Mouse (Mus musculus) CD4-positive, CD25-positive, alpha-beta regulatory T cell, adult 4 months (primary cell): ENCODE results near the gene Metrn. TPM values are rescaled to one million over a fixed set of nuclear protein-coding genes. Genes with fewer than 3 reads are reported as not detected.
"Not testable (repeated sequence)": the region's sequence is repeated elsewhere in the genome, so short reads cannot be mapped to it uniquely, and the experiment has no call there.

Experiments
- ATAC-seq: one replicate; pipeline ENCODE4 v1.8.0; 2017
- polyA plus RNA-seq, 2 experiments: library from polyadenylated mRNA; unstranded; fragments of 100-300 nt; shearing (Covaris generic); gene quantifications; one replicate each; pipeline ENCODE4 v1.2.1; 2017

Metrn gene
- polyA plus RNA-seq, 2 experiments from 2014 or later: 3.6 to 7.0 TPM

- no peak for ATAC-seq
Measured at GRCm38 (mm10) chr17:25830806-25831431, 34.0 kb upstream of the Metrn start.

GRCm38 (mm10) chr17:25830200-25830753, 33.3 kb upstream of the Metrn start:
- no peak for ATAC-seq

GRCm38 (mm10) chr17:25829558-25830017, 32.7 kb upstream of the Metrn start:
- no peak for ATAC-seq

- ATAC-seq: peak; percentile 70
Measured at GRCm38 (mm10) chr17:25828712-25829557, 32.0 kb upstream of the Metrn start, which contains the start of gene Jmjd8. Jmjd8 (plus strand) TSS chr17:25828867.

- no peak for ATAC-seq
Measured at GRCm38 (mm10) chr17:25828223-25828594, 31.3 kb upstream of the Metrn start.

GRCm38 (mm10) chr17:25827546-25828222, 30.7 kb upstream of the Metrn start:
- ATAC-seq: no peak

- ATAC-seq: no peak
Measured at GRCm38 (mm10) chr17:25827011-25827410, 30.1 kb upstream of the Metrn start.

- no peak for ATAC-seq
Measured at GRCm38 (mm10) chr17:25825984-25826570, 29.1 kb upstream of the Metrn start.

GRCm38 (mm10) chr17:25825311-25825710, 28.4 kb upstream of the Metrn start:
- no peak for ATAC-seq

GRCm38 (mm10) chr17:25824362-25825142, 27.6 kb upstream of the Metrn start:
- no peak for ATAC-seq

GRCm38 (mm10) chr17:25823452-25823851, 26.5 kb upstream of the Metrn start, which contains the start of gene Wdr24:
Wdr24 (plus strand) TSS chr17:25823627.
- peak; percentile 99 for ATAC-seq

GRCm38 (mm10) chr17:25818851-25819780, 22.2 kb upstream of the Metrn start:
- no peak for ATAC-seq

- ATAC-seq: no peak
Measured at GRCm38 (mm10) chr17:25817662-25818061, 20.7 kb upstream of the Metrn start.

- ATAC-seq: peak; percentile 45
Measured at GRCm38 (mm10) chr17:25813471-25813870, 16.5 kb upstream of the Metrn start.

- no peak for ATAC-seq
Measured at GRCm38 (mm10) chr17:25810890-25811289, 14.0 kb upstream of the Metrn start.

- no peak for ATAC-seq
Measured at GRCm38 (mm10) chr17:25809606-25810340, 12.8 kb upstream of the Metrn start.

GRCm38 (mm10) chr17:25808789-25809605, 12.1 kb upstream of the Metrn start, which contains the start of gene Fbxl16:
Fbxl16 (plus strand) TSS chr17:25809085.
- ATAC-seq: no peak

GRCm38 (mm10) chr17:25808028-25808427, 11.1 kb upstream of the Metrn start:
- no peak for ATAC-seq

GRCm38 (mm10) chr17:25807452-25807851, 10.5 kb upstream of the Metrn start:
- not testable (repeated sequence) for ATAC-seq
